Mouse (Mus musculus) liver, embryonic 11.5 days (tissue): ENCODE data around the gene Tsc1. TPM values are rescaled to one million over a fixed set of nuclear protein-coding genes. Genes with fewer than 3 reads are reported as not detected.

ENCODE experiments used
- ATAC-seq: fragments of 200-750 bp; cut with Nextera tagmentation; replicated peaks from 2 replicates; pipeline ENCODE4 v1.8.0; 2017; ENCODE audit warnings: moderate number of reproducible peaks, mild to moderate bottlenecking, moderate TSS enrichment, moderate library complexity; ENCODE audit not compliant: low FRiP score
- DNase-seq: peaks from one replicate; pipeline ENCODE4 v3.0.0-alpha.2; 2017; ENCODE audit warnings: low spot score
- H3K27ac ChIP-seq: fragments of 300-500 bp; sonication (generic); 2 replicates; pipeline ENCODE4 v1.5.1; 2014; ENCODE audit warnings: mild to moderate bottlenecking, low read depth, low read length, control low read depth
- H3K27me3 ChIP-seq: fragments of 300-500 bp; sonication (generic); replicated peaks from 2 replicates; pipeline ENCODE4 v1.6.1; 2014; ENCODE audit warnings: low read length, mixed read lengths; ENCODE audit not compliant: control insufficient read depth, insufficient read depth
- H3K36me3 ChIP-seq: fragments of 300-500 bp; sonication (generic); 2 replicates; pipeline ENCODE4 v1.6.1; 2014; ENCODE audit warnings: mild to moderate bottlenecking, low read length, moderate library complexity, mixed read lengths; ENCODE audit not compliant: control insufficient read depth, insufficient read depth
- H3K4me1 ChIP-seq: fragments of 300-500 bp; sonication (generic); replicated peaks from 2 replicates; pipeline ENCODE4 v1.6.1; 2014; ENCODE audit warnings: low read length, mixed read lengths; ENCODE audit not compliant: control insufficient read depth, insufficient read depth
- H3K4me2 ChIP-seq: fragments of 300-500 bp; sonication (generic); 2 replicates; pipeline ENCODE4 v1.6.1; 2014; ENCODE audit warnings: mild to moderate bottlenecking, control low read depth, moderate library complexity
- H3K4me3 ChIP-seq: fragments of 300-500 bp; sonication (generic); 2 replicates; pipeline ENCODE4 v1.5.1; 2014; ENCODE audit warnings: low read depth, low read length, control low read depth
- H3K9ac ChIP-seq: fragments of 300-500 bp; sonication (generic); 2 replicates; pipeline ENCODE4 v1.6.1; 2014; ENCODE audit warnings: low read depth, low read length, control low read depth
- H3K9me3 ChIP-seq: fragments of 300-500 bp; sonication (generic); 2 replicates; pipeline ENCODE4 v1.6.1; 2016; ENCODE audit warnings: low read length, inconsistent platforms, mixed read lengths; ENCODE audit not compliant: control insufficient read depth
- WGBS: fragments of 180-500 bp; shearing (Covaris S2); extraction: QIAGEN DNeasy Blood & Tissue Kit; methylation state at CpG from one replicate; pipeline ENCODE4 v1.1.7; 2014; 5-methylcytosine and 5-hydroxymethylcytosine counted together
- polyA plus RNA-seq: library from polyadenylated mRNA; unstranded; fragments of >200 nt; fragmentation: Nextera tagmentation; extraction: Ambion mirVana; gene quantifications from 2 replicates; pipeline ENCODE4 v1.2.1, GENCODE M21; 2014

The Tsc1 gene
- polyA plus RNA-seq, 1 experiment from 2014 or later, result 20.7 TPM

- H3K36me3 ChIP-seq, result peaks cover 25% of the 10 kb centered on the region
- no peak overlapping the region for H3K4me2 ChIP-seq
- H3K4me1 ChIP-seq, result peaks cover 58% of the 10 kb centered on the region
- no peak overlapping the region for H3K4me3 ChIP-seq
- H3K27ac ChIP-seq, result peak overlapping the region; percentile 44; the same call in 1 of the 2 replicates
- no peaks in the 10 kb centered on the region for H3K9me3 ChIP-seq
- H3K9ac ChIP-seq, result no peak overlapping the region
- ATAC-seq (no peak), DNase-seq (no peak)
- WGBS, result 88% methylated on average over 17 of the region's 17 CpGs
- H3K27me3 ChIP-seq, result no peaks in the 10 kb centered on the region
These were observed 29.6 kb upstream of the Tsc1 start for GRCm38 (mm10) chr2:28611407-28611787.

DNA sequence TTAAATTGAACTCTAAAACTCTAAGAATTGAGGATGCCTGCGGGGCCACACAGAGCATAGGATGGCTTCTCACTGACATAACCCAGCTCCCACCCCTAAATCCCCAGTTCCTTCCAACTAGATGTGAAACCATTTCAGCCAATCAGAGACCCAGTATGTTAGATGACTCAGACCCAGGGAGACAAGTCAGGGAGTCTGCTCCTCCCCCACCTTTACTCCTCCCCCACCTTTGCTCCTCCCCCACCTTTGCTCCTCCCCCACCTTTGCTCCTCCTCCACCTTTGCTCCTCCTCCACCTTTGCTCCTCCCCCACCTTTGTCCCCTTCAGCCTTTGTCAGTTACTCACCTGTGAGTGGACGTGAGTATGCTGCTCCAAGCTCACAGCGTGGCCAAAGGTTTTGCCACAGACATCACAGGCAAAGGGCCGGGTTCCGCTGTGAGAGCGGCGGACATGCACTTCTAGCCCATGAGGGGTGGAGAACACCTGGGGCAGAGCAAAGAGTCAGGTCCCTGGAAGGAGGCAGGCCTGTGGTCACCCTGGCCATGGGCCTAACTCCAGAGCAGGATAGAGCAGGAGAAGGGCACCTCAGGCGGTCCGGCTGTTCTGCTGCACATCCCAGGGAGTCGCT lies 28.5 kb upstream of the Tsc1 start:
- Histone ChIP-seq H3K4me1 (peaks cover 56% of the 10 kb centered on the region), H3K36me3 (peaks cover 25% of the 10 kb centered on the region), H3K27me3 (no peaks in the 10 kb centered on the region), H3K4me3 (no peak overlapping the region), H3K27ac (no peak overlapping the region), H3K9me3 (no peaks in the 10 kb centered on the region), H3K4me2 (no peak overlapping the region), H3K9ac (no peak overlapping the region)
- WGBS, result 79% methylated on average over 10 of the region's 10 CpGs
- ATAC-seq (no peak), DNase-seq (no peak)

- DNase-seq (no peak), ATAC-seq (no peak)
- Histone ChIP-seq H3K4me2 (no peak overlapping the region), H3K36me3 (peaks cover 25% of the 10 kb centered on the region), H3K27me3 (no peaks in the 10 kb centered on the region), H3K9me3 (no peaks in the 10 kb centered on the region), H3K9ac (no peak overlapping the region), H3K4me3 (no peak overlapping the region), H3K27ac (0 out of 2 replicates have a peak overlapping the region, but pooled peaks have one; percentile 16), H3K4me1 (peaks cover 56% of the 10 kb centered on the region)
- WGBS, result 86% methylated on average over 10 of the region's 10 CpGs
These were observed 27.4 kb upstream of the Tsc1 start for GRCm38 (mm10) chr2:28613599-28613998.

GRCm38 (mm10) chr2:28616358-28616757 lies 24.7 kb upstream of the Tsc1 start:
- Histone ChIP-seq H3K4me2 (peak overlapping the region; percentile 87), H3K36me3 (peaks cover 19% of the 10 kb centered on the region), H3K9ac (peak overlapping the region; percentile 73), H3K4me1 (peaks cover 39% of the 10 kb centered on the region), H3K27me3 (no peaks in the 10 kb centered on the region), H3K9me3 (no peaks in the 10 kb centered on the region), H3K27ac (peak overlapping the region; percentile 97), H3K4me3 (peak overlapping the region; percentile 53)
- peak; percentile 40; the same call in 1 of the 2 replicates for ATAC-seq
- 27% methylated on average over 5 of the region's 5 CpGs for WGBS
- DNase-seq, result no peak

DNA sequence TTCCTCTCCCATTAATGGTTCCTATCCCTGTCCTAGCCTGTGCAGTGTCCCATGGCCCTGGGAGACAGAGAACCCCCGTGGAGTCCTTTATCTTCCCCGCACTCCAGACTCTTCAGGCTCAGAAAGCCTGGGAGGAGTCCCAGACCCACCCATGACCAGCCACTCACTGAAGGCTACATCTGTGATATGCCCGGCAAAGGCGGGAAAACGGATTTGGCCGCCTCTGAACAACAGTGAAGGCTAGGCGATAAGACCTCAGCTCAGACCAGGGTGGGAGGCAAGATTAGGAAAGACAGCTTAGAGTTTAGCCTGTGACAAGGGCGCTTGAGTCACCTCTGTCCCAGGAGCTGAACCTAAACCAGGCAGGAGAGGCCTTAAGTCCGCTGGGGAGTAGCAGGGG lies 24.2 kb upstream of the Tsc1 start:
- peak overlapping the region; percentile 73 for H3K9ac ChIP-seq
- H3K4me1 ChIP-seq, result peaks cover 39% of the 10 kb centered on the region
- WGBS, result 33% methylated on average over 9 of the region's 9 CpGs
- peak overlapping the region; percentile 97 for H3K27ac ChIP-seq
- no peaks in the 10 kb centered on the region for H3K9me3 ChIP-seq
- ATAC-seq, result peak; percentile 87
- H3K4me3 ChIP-seq, result peak overlapping the region; percentile 53
- peak overlapping the region; percentile 87 for H3K4me2 ChIP-seq
- peaks cover 16% of the 10 kb centered on the region for H3K36me3 ChIP-seq
- no peaks in the 10 kb centered on the region for H3K27me3 ChIP-seq
- no peak for DNase-seq

DNA sequence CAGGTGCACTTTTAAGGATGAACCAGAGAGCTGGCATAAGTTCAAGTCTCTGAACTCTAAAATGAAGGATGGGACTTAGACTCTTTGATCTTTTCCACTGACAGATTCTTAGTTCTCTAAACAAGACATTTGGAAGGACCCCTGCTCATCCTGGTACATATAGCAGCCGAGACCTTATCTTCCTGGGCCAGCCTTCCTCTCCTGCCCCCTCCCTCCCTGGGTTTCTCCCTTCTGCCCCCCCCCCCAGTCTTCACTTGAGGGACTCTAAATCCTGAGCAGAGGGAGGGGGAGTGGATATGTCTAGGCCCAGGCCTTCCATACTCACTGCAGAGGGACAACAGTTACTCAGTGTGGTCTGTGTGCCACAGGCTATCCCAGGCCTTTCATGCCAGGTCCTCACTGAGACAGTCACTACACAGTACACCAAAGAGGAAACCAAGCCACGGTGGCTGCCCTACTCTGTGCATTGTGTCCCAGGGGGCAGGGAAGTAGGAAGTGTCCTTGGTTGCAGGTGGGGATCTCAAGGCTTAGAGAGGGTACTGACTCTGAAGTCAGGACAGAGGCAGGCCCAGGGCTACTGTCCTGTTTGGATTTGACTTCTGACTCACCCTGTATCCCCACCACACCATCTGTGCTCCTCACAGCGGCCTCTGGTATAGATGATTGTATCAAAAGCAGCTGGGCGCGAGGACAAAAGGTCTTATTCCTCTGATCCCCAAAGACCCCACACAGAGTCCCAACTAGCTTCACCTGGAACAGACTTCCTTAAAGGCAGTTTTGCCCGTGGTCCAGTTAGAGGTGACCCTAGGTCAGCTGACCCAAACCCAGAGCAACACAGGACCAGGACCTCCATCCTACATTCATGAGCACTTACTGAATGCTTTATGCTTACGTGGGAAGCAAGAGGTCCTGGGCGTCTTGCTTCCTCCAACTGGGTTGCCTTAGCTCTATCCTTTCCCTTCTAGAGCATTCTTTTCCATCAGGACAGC lies 23.2 kb upstream of the Tsc1 start:
- no peaks in the 10 kb centered on the region for H3K9me3 ChIP-seq
- ATAC-seq (peak; percentile 65), DNase-seq (no peak)
- peak overlapping the region; percentile 97 for H3K27ac ChIP-seq
- peak overlapping the region; percentile 87 for H3K4me2 ChIP-seq
- H3K4me3 ChIP-seq, result peak overlapping the region; percentile 53
- H3K27me3 ChIP-seq, result no peaks in the 10 kb centered on the region
- H3K9ac ChIP-seq, result peak overlapping the region; percentile 73
- peaks cover 13% of the 10 kb centered on the region for H3K36me3 ChIP-seq
- H3K4me1 ChIP-seq, result peaks cover 44% of the 10 kb centered on the region
- 49% methylated on average over 8 of the region's 8 CpGs for WGBS

- Histone ChIP-seq H3K9ac (peak overlapping the region; percentile 73), H3K9me3 (no peaks in the 10 kb centered on the region), H3K4me3 (peak overlapping the region; percentile 53), H3K36me3 (peaks cover 9% of the 10 kb centered on the region), H3K4me2 (peak overlapping the region; percentile 87), H3K27me3 (no peaks in the 10 kb centered on the region), H3K27ac (peak overlapping the region; percentile 97), H3K4me1 (peaks cover 43% of the 10 kb centered on the region)
- ATAC-seq (no peak), DNase-seq (no peak)
- 52% methylated on average over 6 of the region's 6 CpGs for WGBS
These were observed 22.2 kb upstream of the Tsc1 start for GRCm38 (mm10) chr2:28618777-28619336.

DNA sequence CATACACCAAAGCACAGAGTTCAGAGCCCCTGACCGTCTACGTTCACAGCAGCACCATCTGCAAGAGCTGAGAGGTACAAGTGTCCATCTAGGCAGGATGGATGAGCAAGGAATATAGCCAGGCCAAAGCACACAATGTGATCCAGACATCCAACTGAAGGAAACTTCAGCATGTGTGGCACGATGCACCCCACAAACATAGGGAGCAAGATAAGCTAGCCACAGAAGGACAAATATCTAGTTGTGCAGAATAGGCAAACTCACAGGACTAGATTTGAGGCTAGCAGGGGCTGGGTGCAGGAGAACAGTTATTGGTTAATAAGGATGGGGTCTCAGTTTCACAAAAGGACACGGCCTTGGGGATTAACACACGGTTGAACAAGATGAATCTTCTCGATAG lies 21.7 kb upstream of the Tsc1 start:
- peaks cover 6% of the 10 kb centered on the region for H3K36me3 ChIP-seq
- peak overlapping the region; percentile 73 for H3K9ac ChIP-seq
- no peak for ATAC-seq
- WGBS, result 53% methylated on average over 6 of the region's 6 CpGs
- H3K27me3 ChIP-seq, result no peaks in the 10 kb centered on the region
- DNase-seq, result no peak
- no peaks in the 10 kb centered on the region for H3K9me3 ChIP-seq
- H3K4me3 ChIP-seq, result peak overlapping the region; percentile 53
- peak overlapping the region; percentile 87 for H3K4me2 ChIP-seq
- peaks cover 43% of the 10 kb centered on the region for H3K4me1 ChIP-seq
- peak overlapping the region; percentile 97 for H3K27ac ChIP-seq
